Mouse (Mus musculus): ENCODE results near the gene Pacrg. TPM values are rescaled to one million over a fixed set of nuclear protein-coding genes. Genes with fewer than 3 reads are reported as not detected.

The Pacrg gene
- total and polyA plus RNA-seq, 3 experiments = not detected

DNA sequence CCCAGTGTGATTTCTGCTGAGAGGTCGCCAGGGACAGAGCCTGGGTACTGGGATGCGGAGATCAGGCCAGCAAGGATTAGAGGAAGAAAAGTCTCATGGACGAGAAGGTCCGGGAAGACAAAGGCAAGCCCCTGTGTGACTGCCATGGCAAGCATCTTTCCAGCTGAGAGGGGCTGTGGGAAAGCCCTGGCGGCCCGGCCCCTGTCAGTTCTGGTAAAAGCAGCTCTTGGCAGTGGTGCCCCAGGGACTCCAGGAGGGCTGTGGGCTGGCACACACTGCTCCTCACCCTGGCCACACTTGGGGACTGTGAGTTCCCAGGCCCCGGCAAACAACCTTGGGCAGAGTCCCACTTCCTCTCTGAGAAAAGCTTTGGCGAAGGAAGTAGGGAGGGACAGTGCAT, 445.3 kb downstream of the Pacrg start:
- H3K27ac ChIP-seq (ENCODE audit: control insufficient read depth, low read depth, low read length) = no peak overlapping the region
- TF ChIP-seq TBP (IDR thresholded peaks at IDR 0.05; ENCODE audit: low read depth, low read length) (no peak), NRF1 (IDR thresholded peaks at IDR 0.05; ENCODE audit: insufficient read depth, low read depth, low read length, poor library complexity, severe bottlenecking) (no peak), ELF1 (IDR thresholded peaks at IDR 0.05; ENCODE audit: low read depth, low read length) (no peak), MYB (IDR thresholded peaks at IDR 0.05; ENCODE audit: low read depth, low read length) (no peak), RCOR1 (IDR thresholded peaks at IDR 0.05; ENCODE audit: low read depth, low read length) (no peak), ZC3H11A (IDR thresholded peaks at IDR 0.05; ENCODE audit: low read depth, low read length) (no peak), TAL1 (IDR thresholded peaks at IDR 0.05; ENCODE audit: low read length) (no peak), BHLHE40 (IDR thresholded peaks at IDR 0.05; ENCODE audit: borderline replicate concordance, low read depth, low read length) (no peak), HCFC1 (IDR thresholded peaks at IDR 0.05; ENCODE audit: low read depth, low read length) (no peak)

DNA sequence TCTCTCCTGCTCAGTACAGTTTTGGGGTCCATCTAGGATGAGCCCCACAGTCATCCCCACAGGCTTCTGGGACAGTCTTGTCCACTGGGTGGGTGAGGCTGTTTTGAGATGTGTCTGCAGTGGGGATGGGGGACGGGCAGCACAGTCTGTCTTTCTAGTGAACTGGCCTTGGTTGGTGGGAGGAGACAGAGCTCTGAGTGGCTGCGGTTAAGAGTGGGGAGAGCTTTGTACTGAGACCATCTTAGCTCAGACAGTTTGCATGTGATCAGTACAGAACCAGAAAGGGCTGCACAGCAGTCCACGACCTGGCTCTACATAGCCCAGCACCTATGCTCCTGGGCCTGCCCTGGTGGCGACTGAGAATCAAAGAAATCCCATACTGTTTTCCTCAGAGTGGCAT, 446.3 kb downstream of the Pacrg start:
- no peak overlapping the region for H3K4me3 ChIP-seq (ENCODE audit: control insufficient read depth in 1 of 2, insufficient read depth in 1 of 2, low read depth in 2 of 2, low read length in 2 of 2)
- no peak for TF ChIP-seq POLR2AphosphoS2 (IDR thresholded peaks at IDR 0.05; ENCODE audit: low read length)
- TF ChIP-seq HCFC1 (IDR thresholded peaks at IDR 0.05; ENCODE audit: low read depth, low read length) = no peak
- no peak for TF ChIP-seq USF1 (IDR thresholded peaks at IDR 0.05; ENCODE audit: low read depth, low read length)
- TF ChIP-seq ETS1 (IDR thresholded peaks at IDR 0.05; ENCODE audit: low read depth, low read length) = no peak
- no peak for TF ChIP-seq UBTF (IDR thresholded peaks at IDR 0.05; ENCODE audit: borderline replicate concordance, insufficient read depth, low read depth, low read length)
- no peak for TF ChIP-seq BHLHE40 (IDR thresholded peaks at IDR 0.05; ENCODE audit: borderline replicate concordance, low read depth, low read length)
- no peak for TF ChIP-seq USF2 (IDR thresholded peaks at IDR 0.05; ENCODE audit: borderline replicate concordance in 1 of 2, insufficient read depth in 1 of 2, low read depth in 1 of 2, low read length in 2 of 2)
- TF ChIP-seq MEF2A (IDR thresholded peaks at IDR 0.05; ENCODE audit: extremely low read depth, insufficient replicate concordance, low read depth, low read length, poor library complexity, severe bottlenecking) = no peak
- no peak for TF ChIP-seq MYB (IDR thresholded peaks at IDR 0.05; ENCODE audit: low read depth, low read length)
- no peak for TF ChIP-seq CHD1 (IDR thresholded peaks at IDR 0.05; ENCODE audit: low read depth, low read length)
- TF ChIP-seq MAFK (IDR thresholded peaks at IDR 0.05; ENCODE audit: borderline replicate concordance, low read depth, low read length) = no peak
- TF ChIP-seq MYC (IDR thresholded peaks at IDR 0.05; ENCODE audit: low read depth, low read length) = no peak
- TF ChIP-seq GATA1 (IDR thresholded peaks at IDR 0.05; ENCODE audit: low read depth, low read length) = no peak
- TF ChIP-seq MXI1 (IDR thresholded peaks at IDR 0.05; ENCODE audit: low read depth, low read length) = no peak
- no peak for TF ChIP-seq RCOR1 (IDR thresholded peaks at IDR 0.05; ENCODE audit: low read depth, low read length)
- no peaks in the 10 kb centered on the region for H3K36me3 ChIP-seq (ENCODE audit: control insufficient read depth in 1 of 2, insufficient read depth in 2 of 2, low read length in 2 of 2)
- no peak overlapping the region for H3K27ac ChIP-seq (ENCODE audit: control insufficient read depth, low read depth, low read length)
- H3K9ac ChIP-seq (ENCODE audit: control insufficient read depth, low read depth, low read length, poor library complexity, severe bottlenecking) = no peak overlapping the region
- no peaks in the 10 kb centered on the region for H3K79me2 ChIP-seq (ENCODE audit: control insufficient read depth, insufficient read depth, low read length, poor library complexity)
- no peaks in the 10 kb centered on the region; a peak in 1 of 4 replicates for H3K27me3 ChIP-seq (ENCODE audit: control insufficient read depth in 1 of 2, insufficient read depth in 2 of 2, low read length in 2 of 2)
- H3K4me1 ChIP-seq (ENCODE audit: control insufficient read depth in 1 of 2, insufficient read depth in 2 of 2, low read length in 2 of 2) = no peaks in the 10 kb centered on the region
- no peak for DNase-seq (ENCODE audit: low read depth, low spot score)
- H3K9me3 ChIP-seq (replicated peaks; ENCODE audit: insufficient read depth, low read length) = no peaks in the 10 kb centered on the region

More for the DNA sequence above, 445.3 kb downstream of the Pacrg start:
- Histone ChIP-seq H3K4me1 (ENCODE audit: control insufficient read depth in 1 of 2, insufficient read depth in 2 of 2, low read length in 2 of 2) (no peaks in the 10 kb centered on the region), H3K27me3 (ENCODE audit: control insufficient read depth in 1 of 2, insufficient read depth in 2 of 2, low read length in 2 of 2) (no peaks in the 10 kb centered on the region; a peak in 1 of 4 replicates), H3K9me3 (replicated peaks; ENCODE audit: insufficient read depth, low read length) (no peaks in the 10 kb centered on the region), H3K9ac (ENCODE audit: control insufficient read depth, low read depth, low read length, poor library complexity, severe bottlenecking) (no peak overlapping the region), H3K4me3 (ENCODE audit: control insufficient read depth in 1 of 2, insufficient read depth in 1 of 2, low read depth in 2 of 2, low read length in 2 of 2) (no peak overlapping the region), H3K36me3 (ENCODE audit: control insufficient read depth in 1 of 2, insufficient read depth in 2 of 2, low read length in 2 of 2) (no peaks in the 10 kb centered on the region), H3K79me2 (ENCODE audit: control insufficient read depth, insufficient read depth, low read length, poor library complexity) (no peaks in the 10 kb centered on the region)
- DNase-seq (ENCODE audit: low read depth, low spot score) = no peak

All from MEL (cell line).